Mouse (Mus musculus) embryonic facial prominence, embryonic 14.5 days (tissue): Measurements from ENCODE around the gene Btbd19. TPM values are rescaled to one million over a fixed set of nuclear protein-coding genes. Genes with fewer than 3 reads are reported as not detected.

ENCODE experiments used
- ATAC-seq: fragments of 200-750 bp; cut with Nextera tagmentation; 2 replicates; pipeline ENCODE4 v1.8.0; 2017; ENCODE audit warnings: low read depth, moderate number of reproducible peaks, moderate TSS enrichment
- DNase-seq: peaks from one replicate; pipeline ENCODE4 v3.0.0-alpha.2; 2015; ENCODE audit warnings: low spot score
- H3K27ac ChIP-seq: fragments of 300-500 bp; sonication (generic); replicated peaks from 2 replicates; pipeline ENCODE4 v1.5.1; 2014; ENCODE audit warnings: low read depth, mild to moderate bottlenecking, low read length, moderate library complexity
- H3K27me3 ChIP-seq: fragments of 300-500 bp; sonication (generic); replicated peaks from 2 replicates; pipeline ENCODE4 v1.6.1; 2014; ENCODE audit warnings: low read length; ENCODE audit not compliant: control insufficient read depth, insufficient read depth
- H3K36me3 ChIP-seq: fragments of 300-500 bp; sonication (generic); 2 replicates; pipeline ENCODE4 v1.6.1; 2014; ENCODE audit warnings: low read length, mixed read lengths; ENCODE audit not compliant: control insufficient read depth, insufficient read depth
- H3K4me1 ChIP-seq: fragments of 300-500 bp; sonication (generic); 2 replicates; pipeline ENCODE4 v1.6.1; 2014; ENCODE audit warnings: antibody characterized with exemption, low read length; ENCODE audit not compliant: control insufficient read depth, insufficient read depth
- H3K4me2 ChIP-seq: fragments of 300-500 bp; sonication (generic); 2 replicates; pipeline ENCODE4 v1.6.1; 2014; ENCODE audit warnings: low read depth, mild to moderate bottlenecking, low read length, moderate library complexity, mixed read lengths
- H3K4me3 ChIP-seq: fragments of 300-500 bp; sonication (generic); 2 replicates; pipeline ENCODE4 v1.5.1; 2014; ENCODE audit warnings: low read depth, mild to moderate bottlenecking, low read length
- H3K9ac ChIP-seq: fragments of 300-500 bp; sonication (generic); 2 replicates; pipeline ENCODE4 v1.6.1; 2014; ENCODE audit warnings: low read depth, mild to moderate bottlenecking, low read length, moderate library complexity, mixed read lengths
- H3K9me3 ChIP-seq: fragments of 300-500 bp; sonication (generic); 2 replicates; pipeline ENCODE4 v1.6.1; 2016; ENCODE audit warnings: low read length; ENCODE audit not compliant: control insufficient read depth
- WGBS: fragments of 180-500 bp; shearing (Covaris S2); extraction: QIAGEN DNeasy Blood & Tissue Kit; methylation state at CpG from one replicate; pipeline ENCODE4 v1.1.7; 2014; 5-methylcytosine and 5-hydroxymethylcytosine counted together
- polyA plus RNA-seq: library from polyadenylated mRNA; unstranded; fragments of >200 nt; fragmentation: Nextera tagmentation; extraction: Ambion mirVana; gene quantifications from 2 replicates; pipeline ENCODE4 v1.2.1, GENCODE M21; 2014

Gene Btbd19
- polyA plus RNA-seq, 1 experiment from 2014 or later: 6.6 TPM

DNA sequence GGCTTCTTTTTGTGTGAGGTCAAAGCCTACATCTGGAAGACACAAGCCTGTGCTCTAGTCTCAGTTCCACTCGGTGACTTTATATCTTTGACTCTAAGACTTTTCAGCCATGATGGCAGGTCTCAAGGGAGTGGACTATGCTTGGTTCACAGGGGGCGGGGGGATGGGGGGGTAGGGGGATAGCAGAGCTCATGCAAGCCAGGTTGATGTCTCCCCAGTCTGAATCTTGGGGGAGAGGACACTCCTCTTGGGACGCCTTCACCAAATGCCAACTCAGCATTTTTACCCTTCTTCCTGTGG is 1.4 kb downstream of the Btbd19 start:
- peaks cover 26% of the 10 kb centered on the region for H3K4me1 ChIP-seq
- H3K36me3 ChIP-seq: no peaks in the 10 kb centered on the region; the same call in 1 of the 2 replicates
- no peaks in the 10 kb centered on the region for H3K9me3 ChIP-seq
- 70% methylated on average over 3 of the region's 3 CpGs for WGBS
- no peak overlapping the region for H3K9ac ChIP-seq
- H3K4me3 ChIP-seq: no peak overlapping the region
- H3K4me2 ChIP-seq: no peak overlapping the region
- H3K27ac ChIP-seq: no peak overlapping the region
- ATAC-seq (no peak), DNase-seq (no peak)
- no peaks in the 10 kb centered on the region for H3K27me3 ChIP-seq

DNA sequence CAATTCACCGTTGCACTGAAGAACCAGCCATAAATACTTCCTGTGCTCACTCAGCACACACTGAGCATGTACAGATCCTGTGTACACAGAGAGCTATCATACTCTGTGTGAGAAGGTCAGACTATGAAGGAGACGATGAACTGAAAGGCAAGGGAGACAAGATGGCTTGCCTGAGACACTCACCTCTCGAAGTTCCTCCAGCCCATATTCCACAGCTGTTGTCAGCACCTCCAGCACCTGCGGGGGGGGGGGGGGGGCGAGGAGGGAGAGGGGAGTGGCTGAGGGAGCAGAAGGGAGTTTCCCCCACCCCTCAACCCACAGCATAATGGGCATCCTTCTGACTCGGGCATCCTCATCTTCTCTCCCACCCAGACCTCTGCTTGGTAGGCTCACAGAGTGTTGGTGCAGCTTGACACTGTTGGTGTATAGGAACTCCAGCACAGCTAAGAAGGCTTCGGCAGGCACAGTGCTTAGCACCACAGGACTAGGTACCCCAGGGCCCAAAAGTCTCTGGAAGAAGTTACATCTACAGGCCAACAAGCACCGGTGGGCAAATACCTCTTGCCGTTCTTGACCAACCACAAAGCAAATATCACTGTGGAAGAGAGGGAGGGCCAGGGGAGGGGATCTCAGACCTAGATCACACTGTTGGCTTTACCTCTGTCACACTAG is 1.8 kb downstream of the Btbd19 start:
- no peaks in the 10 kb centered on the region for H3K9me3 ChIP-seq
- H3K36me3 ChIP-seq: no peaks in the 10 kb centered on the region; the same call in 1 of the 2 replicates
- 79% methylated on average over 7 of the region's 9 CpGs for WGBS
- H3K27ac ChIP-seq: no peak overlapping the region
- no peak for DNase-seq
- H3K4me1 ChIP-seq: peaks cover 26% of the 10 kb centered on the region
- H3K4me3 ChIP-seq: no peak overlapping the region
- H3K9ac ChIP-seq: no peak overlapping the region
- H3K4me2 ChIP-seq: no peak overlapping the region
- H3K27me3 ChIP-seq: no peaks in the 10 kb centered on the region
- ATAC-seq: no peak

DNA sequence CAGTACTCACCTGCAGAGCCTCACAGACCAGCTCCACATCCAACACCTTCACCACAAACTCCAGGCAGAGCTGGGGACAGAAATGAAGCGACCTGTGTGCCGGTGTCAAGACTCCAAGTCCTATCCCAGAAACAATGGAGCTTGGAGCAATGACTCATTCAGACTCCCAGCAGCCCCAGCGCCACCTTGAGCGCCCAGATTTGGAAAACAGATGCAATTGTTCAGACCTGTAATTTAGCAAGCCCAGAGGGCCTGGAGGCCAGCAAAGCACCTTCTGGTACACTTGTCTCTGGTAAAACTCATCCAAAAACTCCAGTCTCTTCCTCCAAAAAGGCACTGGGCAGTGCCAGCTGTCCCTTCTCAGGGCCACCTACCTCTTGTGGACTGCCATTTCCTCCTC is 3.3 kb downstream of the Btbd19 start:
- H3K9ac ChIP-seq: no peak overlapping the region
- H3K4me3 ChIP-seq: no peak overlapping the region
- H3K4me1 ChIP-seq: peaks cover 26% of the 10 kb centered on the region
- H3K27ac ChIP-seq: no peak overlapping the region
- H3K36me3 ChIP-seq: no peaks in the 10 kb centered on the region
- H3K4me2 ChIP-seq: no peak overlapping the region
- ATAC-seq (no peak), DNase-seq (no peak)
- H3K9me3 ChIP-seq: no peaks in the 10 kb centered on the region
- 80% methylated on average over 4 of the region's 4 CpGs for WGBS
- H3K27me3 ChIP-seq: no peaks in the 10 kb centered on the region

DNA sequence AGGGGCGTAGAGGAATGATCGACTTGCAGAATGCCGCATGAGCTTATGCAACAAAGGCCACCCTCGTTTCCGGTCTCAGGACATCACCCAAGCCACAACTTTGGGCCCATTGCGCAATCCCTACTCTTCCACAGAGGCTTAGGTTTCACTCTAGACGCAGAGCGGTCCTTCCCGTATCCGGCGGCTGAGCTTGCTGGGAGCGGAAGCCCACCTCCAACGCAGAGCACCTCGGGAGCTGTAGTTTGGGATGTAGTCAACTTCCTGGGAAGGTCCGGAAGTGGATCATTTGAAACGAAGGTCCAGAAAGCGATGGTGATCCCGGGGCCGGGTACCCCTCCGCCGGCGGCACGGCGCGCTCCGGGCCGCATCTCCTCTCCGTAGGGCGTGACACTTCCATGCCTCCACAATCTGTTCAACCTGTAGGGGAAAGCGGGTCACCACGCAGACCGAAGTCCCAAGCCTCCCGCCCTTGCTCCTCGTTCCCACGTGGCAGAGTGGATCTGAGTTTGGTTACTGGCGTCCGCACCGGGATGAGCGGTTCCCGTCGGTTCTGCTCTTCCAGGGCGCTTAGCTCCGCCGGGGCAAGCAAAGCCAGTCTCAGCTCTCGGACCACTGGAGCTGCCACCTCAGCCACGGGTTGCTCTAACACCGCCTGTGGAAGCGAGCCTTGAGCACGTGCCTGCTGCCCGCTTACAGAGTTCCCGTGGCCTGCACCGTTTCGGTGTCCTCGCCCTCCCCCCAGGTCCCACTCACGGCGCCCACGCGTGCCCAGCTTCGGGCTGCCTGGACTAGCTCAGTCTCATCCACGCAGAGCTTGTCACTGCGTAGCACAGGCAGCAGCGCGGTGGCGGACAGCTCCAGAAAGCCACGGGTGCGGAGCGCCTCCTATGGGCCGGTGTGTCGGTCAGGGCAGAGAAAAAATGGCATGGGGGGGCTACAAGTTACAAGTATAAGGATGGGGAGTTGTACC is 4.8 kb downstream of the Btbd19 start:
- H3K27me3 ChIP-seq: no peaks in the 10 kb centered on the region
- peaks cover 18% of the 10 kb centered on the region for H3K4me1 ChIP-seq
- peak overlapping the region; percentile 90 for H3K27ac ChIP-seq
- H3K4me2 ChIP-seq: peak overlapping the region; percentile 94
- H3K9me3 ChIP-seq: no peaks in the 10 kb centered on the region
- under 1% methylated on average over 60 of the region's 69 CpGs for WGBS
- peak; percentile 96 for ATAC-seq
- H3K4me3 ChIP-seq: peak overlapping the region; percentile 66
- DNase-seq: peak; percentile 99
- no peaks in the 10 kb centered on the region for H3K36me3 ChIP-seq
- peak overlapping the region; percentile 74 for H3K9ac ChIP-seq

DNA sequence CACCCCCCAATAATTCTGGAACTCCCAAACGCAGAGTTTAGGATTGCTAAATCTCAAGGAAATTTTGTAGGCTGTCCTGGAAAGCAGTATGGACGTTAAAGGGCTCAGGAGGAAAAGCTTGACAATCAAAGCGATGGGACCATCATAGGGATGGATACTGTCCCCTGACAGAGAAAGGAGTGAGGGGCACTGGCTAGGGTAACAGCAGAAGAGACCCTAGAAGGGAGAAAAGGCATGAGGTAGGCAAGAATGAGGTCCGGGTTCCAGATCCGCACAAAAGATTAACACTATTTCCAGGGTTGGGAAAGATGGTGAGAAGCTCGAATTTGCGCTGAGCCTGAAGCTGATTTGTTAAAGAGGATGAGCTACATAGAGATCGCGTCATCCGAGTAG is 5.5 kb downstream of the Btbd19 start:
- no peak for ATAC-seq
- no peaks in the 10 kb centered on the region for H3K36me3 ChIP-seq
- no peaks in the 10 kb centered on the region for H3K9me3 ChIP-seq
- peak overlapping the region; percentile 74 for H3K9ac ChIP-seq
- no peaks in the 10 kb centered on the region for H3K27me3 ChIP-seq
- peak overlapping the region; percentile 90 for H3K27ac ChIP-seq
- H3K4me3 ChIP-seq: peak overlapping the region; percentile 66
- peak overlapping the region; percentile 94 for H3K4me2 ChIP-seq
- peaks cover 11% of the 10 kb centered on the region for H3K4me1 ChIP-seq
- DNase-seq: no peak
- 5% methylated on average over 10 of the region's 10 CpGs for WGBS

DNA sequence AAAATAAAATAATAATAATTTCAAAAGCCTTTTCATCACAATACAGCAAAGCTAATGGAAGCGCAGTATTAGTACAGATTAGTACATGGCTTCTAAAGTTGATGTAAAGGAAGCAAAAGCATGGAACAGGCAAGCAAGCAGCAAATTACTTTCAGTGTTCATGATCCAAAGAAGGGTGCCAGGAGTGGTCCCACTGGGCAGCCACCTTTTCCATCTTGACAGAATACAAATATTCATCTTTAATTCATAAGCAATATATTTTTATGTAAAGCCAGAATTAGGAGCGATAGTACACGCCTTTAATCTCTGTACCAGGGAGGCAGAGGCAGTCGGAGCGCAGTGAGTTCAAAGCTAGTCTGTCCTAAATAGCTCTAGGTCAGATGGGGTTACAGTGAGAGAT is 5.9 kb downstream of the Btbd19 start:
- peak overlapping the region; percentile 90 for H3K27ac ChIP-seq
- H3K27me3 ChIP-seq: no peaks in the 10 kb centered on the region
- peak overlapping the region; percentile 66 for H3K4me3 ChIP-seq
- no peaks in the 10 kb centered on the region for H3K9me3 ChIP-seq
- no peak for DNase-seq
- H3K9ac ChIP-seq: peak overlapping the region; percentile 74
- 74% methylated on average over 5 of the region's 5 CpGs for WGBS
- ATAC-seq: no peak
- peak overlapping the region; percentile 94 for H3K4me2 ChIP-seq
- H3K4me1 ChIP-seq: peaks cover 7% of the 10 kb centered on the region
- no peaks in the 10 kb centered on the region for H3K36me3 ChIP-seq

DNA sequence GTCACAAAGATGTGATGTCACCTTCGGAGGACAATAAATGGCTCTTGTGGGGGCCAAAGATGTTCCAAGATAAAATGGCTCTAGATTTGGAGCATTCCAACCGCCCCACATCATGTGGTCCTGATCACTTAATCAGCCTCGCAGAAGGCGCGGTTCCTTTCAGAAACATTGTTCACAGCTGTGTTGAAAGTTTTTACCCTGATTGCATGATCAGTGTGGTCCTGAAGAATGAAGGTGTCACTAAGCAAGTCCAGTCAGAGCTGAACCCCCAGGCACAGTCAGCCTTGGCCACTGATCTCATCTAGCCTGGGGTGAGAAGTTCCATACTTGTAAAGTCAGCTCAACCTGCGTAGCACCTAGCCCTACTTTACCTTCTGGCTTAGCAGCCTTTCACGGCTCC is 7.6 kb downstream of the Btbd19 start:
- no peak overlapping the region for H3K4me2 ChIP-seq
- no peak for DNase-seq
- H3K36me3 ChIP-seq: no peaks in the 10 kb centered on the region
- no peaks in the 10 kb centered on the region for H3K9me3 ChIP-seq
- H3K27ac ChIP-seq: no peak overlapping the region
- H3K27me3 ChIP-seq: no peaks in the 10 kb centered on the region
- H3K4me1 ChIP-seq: peaks cover 5% of the 10 kb centered on the region
- WGBS: 86% methylated on average over 7 of the region's 7 CpGs
- ATAC-seq: no peak
- H3K9ac ChIP-seq: no peak overlapping the region
- no peak overlapping the region for H3K4me3 ChIP-seq

DNA sequence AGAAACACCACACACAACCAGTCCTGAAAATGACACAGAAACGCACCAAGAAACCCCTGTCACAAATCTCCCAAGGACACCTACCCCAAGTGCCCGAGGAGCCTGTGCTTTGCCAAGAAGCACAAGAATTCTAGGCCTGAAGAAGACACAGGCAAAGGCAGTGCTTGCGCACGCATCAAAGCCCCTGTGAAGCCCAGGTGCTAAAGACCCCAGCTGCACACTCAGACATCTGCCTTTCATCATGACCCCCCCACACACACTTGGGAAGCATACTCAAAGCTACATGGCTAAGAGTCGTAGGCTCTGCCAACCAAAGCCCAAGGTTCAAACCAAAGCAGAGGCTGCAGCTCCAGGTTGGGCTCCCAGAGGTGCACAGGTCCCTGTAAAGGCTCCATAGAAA is 9.9 kb downstream of the Btbd19 start:
- DNase-seq: no peak

More for the DNA sequence above, 9.9 kb downstream of the Btbd19 start:
- no peak overlapping the region for H3K9ac ChIP-seq
- no peaks in the 10 kb centered on the region for H3K9me3 ChIP-seq
- no peaks in the 10 kb centered on the region for H3K27me3 ChIP-seq
- no peak for ATAC-seq
- H3K36me3 ChIP-seq: peaks cover 12% of the 10 kb centered on the region
- H3K4me3 ChIP-seq: no peak overlapping the region
- no peak overlapping the region for H3K4me2 ChIP-seq
- no peak overlapping the region for H3K27ac ChIP-seq
- 72% methylated on average over 5 of the region's 5 CpGs for WGBS
- peaks cover 5% of the 10 kb centered on the region for H3K4me1 ChIP-seq
